Mouse (Mus musculus) myocyte (in vitro differentiated cells): ENCODE data around the gene Grin2a. TPM values are rescaled to one million over a fixed set of nuclear protein-coding genes. Genes with fewer than 3 reads are reported as not detected.

Experiments
- H3K27me3 ChIP-seq: one replicate; pipeline ENCODE4 v1.6.1; 2011; ENCODE audit not compliant: control insufficient read depth, insufficient read depth, insufficient read length
- H3K36me3 ChIP-seq: one replicate; pipeline ENCODE4 v1.6.1; 2011; ENCODE audit not compliant: control insufficient read depth, insufficient read depth
- H3K4me2 ChIP-seq: one replicate; pipeline ENCODE4 v1.6.1; 2011; ENCODE audit warnings: low read depth, control low read depth
- H3K4me3 ChIP-seq: one replicate; pipeline ENCODE4 v1.5.1; 2011; ENCODE audit warnings: mild to moderate bottlenecking, control low read depth, moderate library complexity
- H3K79me2 ChIP-seq: one replicate; pipeline ENCODE4 v1.6.1; 2011; ENCODE audit not compliant: control insufficient read depth, insufficient read depth
- H3ac ChIP-seq: one replicate; pipeline ENCODE4 v1.6.1; 2011; ENCODE audit not compliant: control insufficient read depth, insufficient read length
- CEBPB ChIP-seq: IDR thresholded peaks from 2 replicates; pipeline ENCODE4 v1.6.1; 2011; ENCODE audit warnings: mild to moderate bottlenecking, moderate library complexity; ENCODE audit not compliant: poor library complexity, insufficient read depth, severe bottlenecking
- E2F4 ChIP-seq: IDR thresholded peaks from one replicate; pipeline ENCODE4 v1.6.1; 2011; ENCODE audit warnings: mild to moderate bottlenecking, control low read depth, moderate library complexity; ENCODE audit not compliant: insufficient read depth
- MAX ChIP-seq: IDR thresholded peaks from one replicate; pipeline ENCODE4 v1.6.1; 2011; ENCODE audit warnings: low read depth, mild to moderate bottlenecking, control low read depth
- MYOD1 ChIP-seq, 3 experiments: IDR thresholded peaks; one replicate each; pipeline ENCODE4 v1.6.1; 2011; ENCODE audit warnings: control low read depth in 2 of 3, low read depth in 2 of 3, mild to moderate bottlenecking in 2 of 3, moderate library complexity in 1 of 3; ENCODE audit not compliant: insufficient read length in 2 of 3, control insufficient read depth in 1 of 3
- MYOG ChIP-seq, 3 experiments: IDR thresholded peaks; one replicate each; pipeline ENCODE4 v1.6.1; 2011; ENCODE audit warnings: control low read depth in 2 of 3, low read depth in 2 of 3, mild to moderate bottlenecking in 2 of 3; ENCODE audit not compliant: insufficient read length in 2 of 3, control insufficient read depth in 1 of 3, insufficient read depth in 1 of 3
- POLR2A ChIP-seq: IDR thresholded peaks from one replicate; pipeline ENCODE4 v1.6.1; 2011; ENCODE audit warnings: low read depth, mild to moderate bottlenecking, control low read depth, moderate library complexity; ENCODE audit not compliant: insufficient read length
- POLR2AphosphoS2 ChIP-seq: IDR thresholded peaks from one replicate; pipeline ENCODE4 v1.6.1; 2011; ENCODE audit warnings: low read depth, control low read depth; ENCODE audit not compliant: insufficient read length
- REST ChIP-seq: IDR thresholded peaks from one replicate; pipeline ENCODE4 v1.6.1; 2011; ENCODE audit warnings: mild to moderate bottlenecking, control low read depth, moderate library complexity; ENCODE audit not compliant: insufficient read depth, insufficient read length
- SRF ChIP-seq: IDR thresholded peaks from one replicate; pipeline ENCODE4 v1.6.1; 2011; ENCODE audit warnings: low read depth; ENCODE audit not compliant: control insufficient read depth, insufficient read length
- TCF12 ChIP-seq: IDR thresholded peaks from one replicate; pipeline ENCODE4 v1.6.1; 2011; ENCODE audit warnings: mild to moderate bottlenecking, control low read depth; ENCODE audit not compliant: poor library complexity, insufficient read depth, severe bottlenecking
- TCF3 ChIP-seq: IDR thresholded peaks from one replicate; pipeline ENCODE4 v1.6.1; 2011; ENCODE audit warnings: low read depth, control low read depth; ENCODE audit not compliant: insufficient read length
- USF1 ChIP-seq: IDR thresholded peaks from one replicate; pipeline ENCODE4 v1.6.1; 2011; ENCODE audit warnings: low read depth, mild to moderate bottlenecking, control low read depth, moderate library complexity
- polyA plus RNA-seq: library from polyadenylated mRNA; unstranded; fragments of >200 nt; fragmentation: generic; extraction: Trizol; gene quantifications from one replicate; pipeline ENCODE4 v1.2.1, GENCODE M21; 2012; ENCODE audit warnings: missing spikeins

Gene Grin2a
- polyA plus RNA-seq, 1 experiment, result 0.01 TPM

GRCm38 (mm10) chr16:9760347-9760746 is 235.0 kb downstream of the Grin2a start:
- H3K36me3 ChIP-seq, result no peaks in the 10 kb centered on the region
- H3K4me2 ChIP-seq, result no peak overlapping the region
- H3K79me2 ChIP-seq, result no peaks in the 10 kb centered on the region
- no peaks in the 10 kb centered on the region for H3K27me3 ChIP-seq
- no peak overlapping the region for H3ac ChIP-seq
- no peak for TF ChIP-seq POLR2AphosphoS2
- no peak for TF ChIP-seq TCF3
- TF ChIP-seq MYOG (IDR thresholded peaks at IDR 0.05; ENCODE audit: control insufficient read depth in 1 of 3, insufficient read depth in 1 of 3, insufficient read length in 2 of 3, low read depth in 2 of 3), result no peak
- TF ChIP-seq REST, result no peak
- TF ChIP-seq POLR2A, result no peak
- H3K4me3 ChIP-seq, result no peak overlapping the region

- H3K4me2 ChIP-seq, result no peak overlapping the region
- no peaks in the 10 kb centered on the region for H3K79me2 ChIP-seq
- H3K4me3 ChIP-seq, result no peak overlapping the region
- TF ChIP-seq POLR2A, result no peak
- TF ChIP-seq USF1, result no peak
- TF ChIP-seq TCF12, result no peak
- no peak for TF ChIP-seq MAX
- TF ChIP-seq REST, result no peak
- no peak for TF ChIP-seq POLR2AphosphoS2
- no peak for TF ChIP-seq TCF3
- TF ChIP-seq MYOD1 (IDR thresholded peaks at IDR 0.05; ENCODE audit: control insufficient read depth in 1 of 3, insufficient read length in 2 of 3, low read depth in 2 of 3), result no peak
- TF ChIP-seq CEBPB, result no peak
- TF ChIP-seq E2F4, result no peak
- TF ChIP-seq SRF, result no peak
- no peak for TF ChIP-seq MYOG (IDR thresholded peaks at IDR 0.05; ENCODE audit: control insufficient read depth in 1 of 3, insufficient read depth in 1 of 3, insufficient read length in 2 of 3, low read depth in 2 of 3)
- no peaks in the 10 kb centered on the region for H3K36me3 ChIP-seq
- H3K27me3 ChIP-seq, result no peaks in the 10 kb centered on the region
- H3ac ChIP-seq, result no peak overlapping the region
These were observed 238.5 kb downstream of the Grin2a start for GRCm38 (mm10) chr16:9756849-9757248.

- no peak for TF ChIP-seq TCF3
- TF ChIP-seq E2F4, result no peak
- no peak for TF ChIP-seq REST
- no peak for TF ChIP-seq POLR2A
- TF ChIP-seq TCF12, result no peak
- no peak for TF ChIP-seq MYOG (IDR thresholded peaks at IDR 0.05; ENCODE audit: control insufficient read depth in 1 of 3, insufficient read depth in 1 of 3, insufficient read length in 2 of 3, low read depth in 2 of 3)
- no peak for TF ChIP-seq MYOD1 (IDR thresholded peaks at IDR 0.05; ENCODE audit: control insufficient read depth in 1 of 3, insufficient read length in 2 of 3, low read depth in 2 of 3)
- TF ChIP-seq CEBPB, result no peak
- no peak for TF ChIP-seq SRF
- TF ChIP-seq MAX, result no peak
These were observed 241.3 kb downstream of the Grin2a start for GRCm38 (mm10) chr16:9754061-9754460.

GRCm38 (mm10) chr16:9753045-9753444 is 242.3 kb downstream of the Grin2a start:
- Histone ChIP-seq H3K4me2 (no peak overlapping the region), H3ac (no peak overlapping the region), H3K4me3 (no peak overlapping the region), H3K79me2 (no peaks in the 10 kb centered on the region), H3K36me3 (no peaks in the 10 kb centered on the region), H3K27me3 (no peaks in the 10 kb centered on the region)
- no peak for TF ChIP-seq MAX
- no peak for TF ChIP-seq POLR2AphosphoS2
- TF ChIP-seq REST, result no peak
- TF ChIP-seq E2F4, result no peak
- no peak for TF ChIP-seq POLR2A

More at GRCm38 (mm10) chr16:9754061-9754460, 241.3 kb downstream of the Grin2a start:
- no peaks in the 10 kb centered on the region for H3K36me3 ChIP-seq
- H3K27me3 ChIP-seq, result no peaks in the 10 kb centered on the region
- no peaks in the 10 kb centered on the region for H3K79me2 ChIP-seq
- no peak overlapping the region for H3ac ChIP-seq
- H3K4me3 ChIP-seq, result no peak overlapping the region
- no peak overlapping the region for H3K4me2 ChIP-seq

- Histone ChIP-seq H3ac (no peak overlapping the region), H3K4me2 (no peak overlapping the region)
- TF ChIP-seq USF1 (no peak), REST (no peak), MYOD1 (IDR thresholded peaks at IDR 0.05; ENCODE audit: control insufficient read depth in 1 of 3, insufficient read length in 2 of 3, low read depth in 2 of 3) (no peak), MYOG (IDR thresholded peaks at IDR 0.05; ENCODE audit: control insufficient read depth in 1 of 3, insufficient read depth in 1 of 3, insufficient read length in 2 of 3, low read depth in 2 of 3) (no peak), TCF12 (no peak), TCF3 (no peak), POLR2A (no peak), POLR2AphosphoS2 (no peak), MAX (no peak), SRF (no peak), E2F4 (no peak), CEBPB (no peak)
These were observed 242.8 kb downstream of the Grin2a start for GRCm38 (mm10) chr16:9752600-9752999.

More at GRCm38 (mm10) chr16:9752600-9752999, 242.8 kb downstream of the Grin2a start:
- no peaks in the 10 kb centered on the region for H3K27me3 ChIP-seq
- no peaks in the 10 kb centered on the region for H3K36me3 ChIP-seq
- H3K79me2 ChIP-seq, result no peaks in the 10 kb centered on the region
- no peak overlapping the region for H3K4me3 ChIP-seq
